ENCODE assay signal across 8 mouse cellular contexts in genomic region chr1:137927953-137928352, GRCm38 (mm10).
A peak's percentile ranks its signal among the peaks of the same experiment; 100 is the strongest.
DNase-seq lines count a peak whose midpoint lies in the region; ATAC-seq and TF ChIP-seq lines count a peak whose summit lies in the region.

No protein-coding gene starts in this region.

- peak; percentile 93 for ATAC-seq in forebrain, embryonic 16.5 days
- no peak for ATAC-seq in activated CD4-positive, CD25-positive, alpha-beta regulatory T cell, adult 4 months

- no peaks in the 10 kb centered on the region for H3K9me3 ChIP-seq in forebrain, embryonic 16.5 days (ENCODE audit: control insufficient read depth, low read length)

- H3K27ac ChIP-seq in forebrain, embryonic 16.5 days (ENCODE audit: low read length), result peak overlapping the region; percentile 93
- H3K27ac ChIP-seq in layer of hippocampus, adult 2 months, result peak overlapping the region; percentile 80
- no peak overlapping the region for H3K27ac ChIP-seq in small intestine, adult 2 months (ENCODE audit: insufficient read depth, low read depth, low read length)

- peak overlapping the region; percentile 47 for H3K4me2 ChIP-seq in forebrain, embryonic 16.5 days (ENCODE audit: low read length)

- peak overlapping the region; percentile 45 for H3K9ac ChIP-seq in forebrain, embryonic 16.5 days (replicated peaks; ENCODE audit: low read depth, low read length)

- WGBS in forebrain, embryonic 16.5 days, result 5% methylated on average over 11 of the region's 11 CpGs
- 35% methylated on average over 11 of the region's 11 CpGs for WGBS in small intestine, adult 2 months

- intact Hi-C loops in heart, postnatal 36 days (cut with DNase I), result loop anchor here (2.0 to 10.0 kb wide), 2 partner anchors 27 to 1803 kb away; no protein-coding TSS in a partner anchor

- H3K27me3 ChIP-seq in forebrain, embryonic 16.5 days (replicated peaks; ENCODE audit: control insufficient read depth, insufficient read depth, low read length), result no peaks in the 10 kb centered on the region
- H3K27me3 ChIP-seq in small intestine, adult 2 months (ENCODE audit: control insufficient read depth, insufficient read depth, low read length), result no peaks in the 10 kb centered on the region

- peak; percentile 26 for DNase-seq in urinary bladder, adult 2 months (ENCODE audit: low spot score)
- DNase-seq in urinary bladder, postnatal 10 days (ENCODE audit: low spot score), result no peak
- peak; percentile 52 to 56 for DNase-seq in heart, postnatal 36 days
- DNase-seq in layer of hippocampus, adult 2 months (ENCODE audit: low spot score in 2 of 2), result peak; percentile 45 to 52
- DNase-seq in lung, postnatal 25 days (ENCODE audit: low spot score), result peak; percentile 43

- peaks cover 11% of the 10 kb centered on the region; the same call in 1 of the 2 replicates for H3K36me3 ChIP-seq in forebrain, embryonic 16.5 days (ENCODE audit: control insufficient read depth, insufficient read depth)
- H3K36me3 ChIP-seq in small intestine, adult 2 months (ENCODE audit: control insufficient read depth, insufficient read depth, low read length), result no peaks in the 10 kb centered on the region

- TF ChIP-seq POLR2A in small intestine, adult 2 months (IDR thresholded peaks at IDR 0.05; ENCODE audit: low read depth, low read length), result no peak

- H3K4me1 ChIP-seq in forebrain, embryonic 16.5 days (replicated peaks; ENCODE audit: control insufficient read depth, insufficient read depth, low read length), result peaks cover 30% of the 10 kb centered on the region
- peaks cover 3% of the 10 kb centered on the region; the same call in 1 of the 2 replicates for H3K4me1 ChIP-seq in small intestine, adult 2 months (ENCODE audit: control insufficient read depth, insufficient read depth, insufficient read length, low read length)

- TF ChIP-seq CTCF in layer of hippocampus, adult 2 months (conservative IDR thresholded peaks at IDR 0.05), result no peak
- TF ChIP-seq CTCF in small intestine, adult 2 months (IDR thresholded peaks at IDR 0.05; ENCODE audit: extremely low read depth, insufficient read length, insufficient replicate concordance, low read depth, low read length), result no peak

- peak overlapping the region; percentile 15; the same call in 1 of the 2 replicates for H3K4me3 ChIP-seq in forebrain, embryonic 16.5 days (replicated peaks; ENCODE audit: low read length)
- H3K4me3 ChIP-seq in layer of hippocampus, adult 2 months, result peak overlapping the region; percentile 31
- peak overlapping the region; percentile 15; the same call in 1 of the 2 replicates for H3K4me3 ChIP-seq in small intestine, adult 2 months (ENCODE audit: low read depth, low read length)
